Mouse (Mus musculus) CD8-positive naive resting alpha-beta T cell, adult 2 months (primary cell): ENCODE data around the gene Rbl2.
A peak's percentile ranks its signal among the peaks of the same experiment; 100 is the strongest.

ENCODE experiments used
- DNase-seq, 2 experiments: peaks; one replicate each; pipeline ENCODE4 v3.0.0; 2022; ENCODE audit warnings: low read depth in 2 of 2, low spot score in 2 of 2

The Rbl2 gene

DNA sequence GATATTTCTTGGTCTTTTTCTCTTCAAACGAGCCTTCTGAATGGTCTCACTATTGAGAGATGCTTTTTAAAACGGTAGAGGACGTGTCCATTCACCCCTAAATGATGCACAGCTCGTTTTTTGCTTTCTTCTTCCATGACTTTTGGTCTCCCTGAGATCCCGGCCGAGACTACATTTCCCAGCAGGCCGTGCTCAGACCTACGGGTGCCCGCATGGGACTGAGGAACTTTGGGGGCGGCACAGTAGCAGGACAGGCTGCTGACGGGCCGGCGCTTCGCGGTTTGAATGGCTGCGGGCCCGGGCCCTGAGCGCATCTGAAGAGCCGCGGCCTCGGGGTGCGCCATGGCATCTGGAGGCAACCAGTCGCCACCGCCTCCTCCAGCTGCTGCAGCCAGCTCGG, at the start of gene Rbl2:
Gene Rbl2 (plus strand): TSS at position 224 of the 400 bp plus-strand sequence.
- DNase-seq, result peak; percentile 92 to 97

DNA sequence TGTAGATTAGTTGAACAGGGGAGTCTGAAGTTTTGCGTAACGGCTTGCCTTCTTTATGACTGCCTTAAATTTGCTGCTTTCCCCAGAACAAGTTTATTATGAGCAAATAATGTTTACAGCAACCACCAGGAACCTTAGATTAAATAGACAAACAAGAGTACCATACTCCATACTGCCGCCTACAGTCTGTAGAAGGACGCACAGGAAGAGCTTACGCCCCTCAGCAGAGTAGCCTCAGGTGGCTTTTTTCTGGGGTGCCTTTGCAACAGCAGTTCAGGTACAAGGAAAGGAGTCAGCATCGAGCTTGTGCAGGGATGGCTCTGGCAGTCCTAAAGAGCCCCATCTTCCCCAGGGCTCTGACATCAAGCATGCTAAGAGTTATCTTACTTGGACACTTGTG, 35.4 kb upstream of the Rbl2 start:
- DNase-seq, result no peak

DNA sequence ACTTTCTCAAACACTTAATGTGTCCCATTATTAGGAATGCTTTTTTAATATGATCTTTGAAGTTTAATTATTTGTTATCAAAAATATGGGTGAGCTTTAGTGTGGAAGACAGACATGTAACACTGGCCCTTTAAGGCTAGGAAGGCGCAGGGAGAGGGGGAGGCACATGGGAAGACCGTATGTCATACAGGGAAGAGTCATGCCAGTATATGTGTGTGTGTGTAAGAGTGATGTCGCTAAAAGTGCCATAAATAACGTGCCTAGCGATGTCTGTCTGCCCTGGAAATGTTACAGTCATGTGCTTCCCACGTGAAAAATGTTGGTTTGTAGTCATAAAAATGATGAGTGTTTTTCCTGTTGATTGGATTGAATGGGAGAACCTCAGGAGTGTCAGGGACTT, 33.0 kb upstream of the Rbl2 start:
- DNase-seq, result no peak

DNA sequence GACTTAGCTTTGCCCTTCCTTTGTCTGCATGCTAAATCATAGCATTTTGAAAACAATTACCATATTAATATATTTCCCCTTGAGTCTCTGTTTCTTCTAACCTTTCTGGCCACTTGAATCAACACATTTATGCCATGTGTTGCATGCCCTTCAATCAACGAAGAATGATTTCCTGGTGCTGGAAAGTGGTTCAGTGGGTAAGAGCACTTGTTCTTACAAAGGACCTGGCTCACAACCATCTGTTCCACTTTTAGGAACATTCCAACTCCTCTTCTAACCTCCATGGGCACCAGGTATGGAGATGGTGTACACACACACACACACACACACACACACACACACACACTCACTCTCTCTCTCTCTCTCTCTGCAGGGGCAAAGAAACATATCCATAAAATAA, 31.2 kb upstream of the Rbl2 start:
- no peak for DNase-seq

DNA sequence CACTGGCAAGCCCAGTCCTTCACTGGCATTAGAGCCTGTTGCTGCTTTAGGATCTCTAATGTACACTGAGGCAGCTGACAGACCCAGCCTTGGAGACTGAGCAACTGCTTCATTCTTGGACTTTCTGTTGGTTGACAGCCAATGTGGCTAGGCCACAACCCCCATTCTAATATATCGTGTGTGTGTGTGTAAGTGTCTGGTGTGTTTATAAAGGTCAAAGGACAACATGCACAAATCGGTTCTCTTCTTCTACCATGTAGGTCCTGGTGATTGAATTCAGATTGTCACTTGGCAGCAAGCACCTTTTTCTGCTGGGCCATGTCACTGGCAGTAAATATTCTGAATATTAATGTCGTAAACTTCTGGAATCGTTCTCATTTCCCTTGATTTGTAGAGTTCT, 23.5 kb upstream of the Rbl2 start:
- DNase-seq, result no peak

DNA sequence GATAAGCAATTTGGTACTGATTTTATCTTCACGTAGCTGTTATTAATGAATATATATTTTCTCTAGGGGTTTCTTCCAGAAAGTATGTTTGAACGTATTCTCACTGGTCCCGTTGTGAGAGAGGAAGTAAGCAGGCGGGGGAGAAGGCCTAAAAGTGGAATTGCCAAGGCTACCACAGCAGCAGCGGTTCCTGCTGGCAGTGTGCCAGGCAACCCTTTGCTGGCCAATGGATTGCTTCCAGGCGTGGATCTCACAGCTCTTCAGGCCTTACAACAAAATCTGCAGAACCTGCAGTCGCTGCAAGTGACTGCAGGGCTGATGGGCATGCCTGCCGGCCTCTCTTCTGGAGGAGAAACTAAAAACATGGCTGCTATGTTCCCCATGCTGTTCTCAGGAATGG, 18.8 kb upstream of the Rbl2 start:
- DNase-seq, result no peak

DNA sequence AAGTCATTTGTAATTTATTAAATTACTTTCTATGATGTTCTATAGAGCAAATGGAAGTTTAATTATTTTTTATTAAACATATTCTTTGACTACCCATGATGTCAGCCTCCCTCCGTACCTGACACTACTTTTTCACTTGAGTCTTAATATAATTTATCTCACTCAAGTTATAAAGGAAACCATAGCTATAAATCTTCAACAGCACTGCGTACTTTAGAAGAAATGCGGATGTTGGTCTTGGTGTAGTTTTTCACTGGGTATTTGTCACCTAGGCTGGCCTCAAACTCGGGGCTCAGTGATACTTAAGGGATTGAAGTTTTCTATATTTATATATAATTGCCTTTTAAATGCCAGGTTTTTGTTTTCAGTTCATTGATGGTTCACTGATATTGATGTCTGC, 15.4 kb upstream of the Rbl2 start:
- no peak for DNase-seq

DNA sequence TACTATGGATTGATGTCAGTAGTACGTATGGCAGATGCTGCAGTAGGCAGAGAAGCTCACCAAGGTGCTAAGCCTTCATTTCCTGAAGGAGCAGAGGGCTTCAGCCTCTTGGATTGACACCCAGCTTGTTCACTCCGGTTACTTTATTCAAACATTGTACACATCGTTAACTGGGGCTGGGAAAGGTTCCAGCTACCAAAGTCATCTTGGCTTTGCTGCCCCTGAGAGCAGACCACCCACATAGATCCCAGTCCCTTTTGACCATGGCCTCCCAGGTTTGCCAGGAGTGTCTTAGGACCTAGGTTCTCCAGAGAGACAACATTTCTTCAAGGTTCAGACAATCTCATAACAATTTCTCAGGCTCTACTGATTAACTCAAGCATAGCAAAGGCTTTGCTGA, 13.0 kb upstream of the Rbl2 start:
- DNase-seq, result no peak

DNA sequence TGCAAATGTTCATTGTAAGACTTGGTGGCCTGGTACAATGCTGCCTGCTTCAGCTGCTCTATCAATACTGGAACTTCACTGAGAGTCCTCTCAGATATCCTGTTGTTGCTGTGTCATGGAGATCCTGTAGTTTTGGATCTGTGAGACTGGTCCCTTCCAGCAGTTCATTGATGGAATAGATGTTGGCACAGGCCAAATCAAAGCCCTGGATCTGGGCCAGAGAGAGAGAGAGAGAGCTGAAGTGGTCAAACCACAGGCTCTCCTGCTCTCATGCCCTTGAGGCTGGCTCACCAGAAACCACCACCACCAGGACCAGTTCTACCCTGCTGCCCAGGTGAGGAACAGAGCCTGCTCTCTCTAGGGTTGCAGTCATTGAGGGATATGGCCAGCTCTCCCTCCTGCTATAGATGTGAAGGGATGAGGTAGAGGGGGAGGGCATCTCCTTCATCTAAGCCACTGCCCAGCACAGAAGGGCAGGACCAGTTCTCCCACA, 10.7 kb upstream of the Rbl2 start:
- DNase-seq, result no peak

DNA sequence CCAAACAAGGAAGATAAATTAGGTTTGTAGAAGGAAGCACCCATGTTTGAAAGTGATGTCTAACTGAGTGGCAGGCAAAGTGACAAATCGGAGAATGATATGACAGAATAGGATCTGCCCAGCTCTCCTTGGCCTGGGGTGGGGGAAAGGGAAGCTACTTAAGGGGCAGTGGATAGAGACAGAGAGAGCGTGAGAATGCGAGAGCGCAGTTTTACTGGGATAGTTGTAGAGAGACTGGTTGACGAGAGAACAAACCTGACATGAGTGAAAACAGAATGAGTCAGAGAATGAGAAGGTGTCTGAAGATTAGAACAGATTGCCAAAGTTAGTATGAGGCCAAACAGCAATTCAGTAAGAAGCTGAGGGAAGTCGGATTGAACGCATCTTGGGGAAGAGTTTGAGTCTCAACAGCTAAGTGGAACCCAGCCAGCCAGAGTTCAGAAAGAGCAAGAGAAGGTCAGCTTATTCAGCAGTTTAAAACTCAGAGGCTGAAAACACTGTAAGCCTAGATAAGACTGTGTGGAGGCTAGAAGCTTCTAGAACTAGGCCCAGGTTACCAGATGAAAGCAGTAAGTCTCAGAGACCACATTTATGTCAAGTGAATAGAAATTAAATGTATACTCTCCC, 9.9 kb upstream of the Rbl2 start:
- no peak for DNase-seq

DNA sequence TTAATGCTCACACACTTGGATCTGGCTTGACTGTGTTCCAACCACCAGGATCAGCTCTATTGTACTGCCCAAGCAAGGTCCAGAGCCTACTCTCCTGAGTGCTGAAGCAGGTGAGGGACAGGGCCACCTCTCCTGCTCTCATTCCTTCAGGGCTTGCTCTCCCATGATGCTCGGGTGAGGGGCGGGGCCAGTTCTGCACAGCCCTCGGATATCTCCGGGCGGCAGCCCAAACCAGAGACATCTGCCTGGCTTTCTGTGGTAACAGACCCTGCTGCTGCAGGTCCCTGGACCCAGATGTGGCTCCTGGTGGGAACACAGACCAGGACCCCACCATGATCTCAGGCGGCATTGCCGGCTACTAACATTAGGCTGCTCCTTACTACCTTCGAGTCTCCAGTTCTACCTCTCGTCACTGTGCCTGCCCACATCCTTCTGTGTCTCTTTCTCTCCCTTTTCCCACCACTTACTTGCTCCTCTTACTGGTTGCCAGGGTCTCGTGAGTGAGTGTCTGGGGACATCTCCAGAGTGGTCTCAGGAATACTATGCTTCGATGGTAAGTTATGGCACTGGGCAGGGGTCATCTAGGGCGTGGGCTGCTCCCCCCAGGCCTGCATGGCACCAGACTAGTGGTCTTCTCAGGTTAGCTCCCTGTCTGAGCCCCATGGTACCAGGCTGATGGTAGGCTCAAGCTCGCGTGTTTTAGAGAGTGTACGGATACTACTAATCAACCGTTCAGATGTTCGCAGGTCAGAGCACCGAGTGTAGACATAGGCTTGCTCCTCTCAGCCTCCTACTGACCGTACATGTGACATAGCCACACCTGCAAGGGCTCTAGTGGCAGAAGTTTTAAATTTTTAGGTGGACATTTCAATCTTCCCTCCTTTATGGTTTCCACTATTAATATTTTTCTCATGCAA, 9.0 kb upstream of the Rbl2 start:
- peak in 1 of 2 experiments; percentile 10 for DNase-seq

DNA sequence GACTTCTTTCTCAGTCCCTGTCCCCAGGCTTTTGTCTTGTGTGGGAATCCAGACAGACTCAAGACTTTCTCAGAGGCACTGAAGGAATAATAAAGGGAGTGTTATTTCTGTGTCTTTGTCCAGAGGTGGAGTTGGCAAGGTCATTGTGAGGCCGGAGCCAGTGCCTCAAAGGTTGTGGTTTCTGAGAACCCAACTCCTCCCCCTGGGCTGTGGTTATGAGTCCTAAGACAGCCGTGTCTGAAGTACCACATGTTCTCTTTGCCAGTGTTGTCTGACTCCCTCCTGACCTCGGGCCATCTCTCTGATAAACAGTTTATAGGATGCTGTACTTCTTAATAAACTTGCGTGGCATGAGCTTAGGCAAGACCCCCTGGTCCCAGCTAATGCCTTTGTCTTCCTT, 4.7 kb upstream of the Rbl2 start:
- no peak for DNase-seq

DNA sequence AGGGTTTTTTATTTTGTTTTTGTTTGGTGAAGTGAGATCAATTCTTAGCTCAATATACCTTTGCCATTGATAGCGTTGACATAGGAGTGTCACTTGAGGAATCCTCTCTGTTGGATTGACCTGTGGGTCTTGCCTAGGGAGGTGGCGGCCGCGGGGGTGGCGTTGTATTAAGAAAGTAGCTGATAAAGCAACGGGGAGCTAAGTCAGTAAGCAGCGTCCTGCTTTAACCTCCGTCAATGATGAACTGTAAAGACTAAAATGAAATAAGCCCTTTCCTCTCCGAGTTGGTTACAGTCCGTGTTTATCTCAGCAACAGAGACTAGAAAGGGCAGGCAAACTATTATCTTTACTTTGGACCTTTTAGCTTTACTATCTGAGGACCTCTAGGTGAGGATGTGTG, 450 bp upstream of the Rbl2 start:
- DNase-seq, result no peak

DNA sequence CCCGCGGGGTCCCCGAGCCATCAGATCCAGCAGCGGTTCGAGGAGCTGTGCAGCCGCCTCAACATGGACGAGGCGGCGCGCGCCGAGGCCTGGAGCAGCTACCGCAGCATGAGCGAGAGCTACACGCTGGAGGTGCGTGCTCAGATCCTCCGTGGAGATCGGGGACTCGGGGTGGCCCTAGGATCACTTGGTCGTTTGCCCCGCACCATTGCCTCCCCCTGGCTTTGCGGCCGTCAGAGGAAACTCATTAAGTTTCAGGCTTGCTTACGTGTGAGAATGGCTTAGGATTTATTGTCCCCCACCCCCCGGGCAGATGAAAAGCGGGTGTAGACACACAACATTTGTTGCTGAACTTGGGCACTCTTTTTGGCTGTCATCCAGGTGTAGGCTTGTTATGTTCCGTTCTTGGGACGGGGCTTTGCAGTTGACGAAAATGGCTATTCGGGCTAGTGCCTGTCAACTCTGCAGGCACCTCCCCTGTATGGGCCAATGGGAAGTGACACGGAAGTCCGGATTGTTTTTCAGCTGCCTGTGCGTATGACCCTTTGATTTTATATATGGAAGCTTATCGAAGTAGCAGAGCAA, 510 bp downstream of the Rbl2 start:
- peak; percentile 83 to 85 for DNase-seq

DNA sequence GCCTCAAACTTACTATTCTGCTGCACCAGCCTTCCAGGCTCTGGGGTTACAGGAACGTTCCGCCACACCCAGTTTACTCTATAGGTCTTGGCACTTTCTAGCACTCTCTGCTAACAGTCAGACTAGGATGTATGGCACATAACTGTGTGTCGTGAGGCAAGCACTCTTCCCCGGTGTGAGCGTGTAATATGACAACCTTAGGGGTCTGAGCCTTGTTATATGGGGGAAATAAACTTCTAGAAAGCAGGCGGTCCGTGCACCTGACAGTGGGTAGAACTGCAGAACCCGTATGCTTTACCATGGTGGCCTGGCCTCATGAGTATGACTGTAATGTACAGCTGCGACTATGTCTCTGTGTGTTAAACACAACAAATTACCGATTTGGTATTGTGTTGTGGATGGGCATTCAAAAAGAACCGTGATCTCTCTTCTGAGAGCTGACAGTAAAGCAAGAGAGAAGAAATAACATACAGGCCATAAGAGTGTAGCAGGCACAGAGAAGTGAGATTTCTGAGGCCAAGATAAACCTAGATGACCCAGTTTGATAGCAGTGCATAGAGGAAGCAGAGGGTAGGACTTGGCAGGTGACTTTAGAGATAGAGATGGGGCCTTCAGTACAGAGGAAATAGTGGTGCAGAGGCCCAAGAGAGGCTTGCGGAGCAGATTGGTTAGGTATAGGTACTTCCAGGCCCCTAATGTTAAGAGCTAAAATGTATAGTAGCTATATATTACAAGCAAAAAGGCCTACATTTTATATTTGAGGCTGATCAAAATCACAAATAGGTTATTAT, 7.4 kb downstream of the Rbl2 start:
- DNase-seq, result no peak

DNA sequence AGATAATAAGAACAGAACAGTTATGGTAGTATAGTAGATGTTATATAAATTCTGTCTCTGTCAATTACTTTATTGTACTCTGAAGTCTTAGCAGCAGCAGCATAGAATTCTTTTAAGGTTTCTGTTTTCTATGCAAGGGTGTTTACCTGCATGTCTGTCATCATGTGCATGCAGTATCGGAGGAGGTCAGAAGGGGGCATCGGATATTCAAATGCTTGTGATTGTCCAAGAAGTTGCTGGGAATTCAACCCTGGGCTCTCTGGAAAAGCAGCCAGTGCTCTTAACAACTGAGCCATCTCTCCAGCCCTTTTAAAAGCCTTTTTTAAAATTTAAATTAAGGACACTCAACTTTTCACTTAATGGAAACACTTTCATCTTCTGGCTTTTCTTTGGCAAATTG, 9.8 kb downstream of the Rbl2 start:
- DNase-seq, result peak in 1 of 2 experiments; percentile 21

DNA sequence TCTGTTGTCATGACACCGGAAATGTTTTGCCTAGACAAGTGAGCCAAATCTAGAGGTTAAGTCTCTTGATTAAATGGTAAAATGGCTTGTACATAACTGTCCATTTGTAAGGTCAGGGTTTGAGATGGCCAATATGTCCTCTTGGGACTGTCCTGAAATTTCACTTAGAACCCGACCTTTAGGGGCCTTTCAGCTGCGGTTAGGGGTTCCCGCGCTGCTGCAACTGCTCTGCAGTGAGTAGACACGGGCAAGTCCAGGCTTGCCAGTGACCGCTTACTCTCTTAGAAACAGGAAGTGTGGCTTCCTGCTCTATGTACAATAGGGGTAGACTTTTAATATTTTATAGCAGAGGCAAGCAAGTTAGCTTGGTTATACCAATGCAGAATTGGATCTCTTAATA, 12.1 kb downstream of the Rbl2 start:
- DNase-seq, result no peak

DNA sequence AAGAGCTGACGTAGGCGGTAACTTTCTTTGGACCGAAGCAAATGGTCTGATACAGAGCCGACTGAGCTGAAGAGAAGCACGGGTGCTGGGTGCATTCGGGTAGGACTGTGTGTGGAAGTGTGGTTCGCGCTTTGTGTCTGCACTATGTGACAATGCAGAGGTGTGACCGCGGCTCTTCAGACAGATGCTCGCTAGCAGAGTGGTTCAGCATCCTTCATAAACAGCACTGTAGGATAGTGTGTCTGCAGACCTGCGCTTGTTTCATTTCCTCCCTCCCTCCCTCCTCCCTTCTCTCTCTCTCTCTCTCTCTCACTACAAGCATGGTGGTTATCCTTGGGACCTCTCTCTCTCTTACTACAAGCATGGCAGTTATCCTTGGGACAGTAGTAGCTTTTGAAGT, 12.6 kb downstream of the Rbl2 start:
- no peak for DNase-seq

DNA sequence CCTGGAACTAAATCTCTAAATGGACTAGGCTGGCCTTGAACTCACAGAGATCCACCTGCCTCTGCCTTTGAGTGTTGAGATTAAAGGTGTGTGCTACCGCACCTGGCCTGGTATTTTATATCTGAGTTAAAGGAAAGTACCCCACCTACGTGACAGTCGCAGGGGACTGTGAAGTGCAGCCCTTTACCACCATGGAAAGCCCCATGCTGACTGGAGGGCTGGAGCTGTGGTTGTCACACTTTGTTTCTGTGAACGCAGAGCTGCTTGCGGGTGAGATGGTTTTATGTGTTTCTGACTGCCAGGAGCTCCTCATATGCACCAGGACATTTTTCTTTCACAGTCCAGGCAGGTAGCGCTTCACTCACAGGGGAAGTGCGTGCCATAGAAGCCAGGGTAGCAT, 18.6 kb downstream of the Rbl2 start:
- no peak for DNase-seq

DNA sequence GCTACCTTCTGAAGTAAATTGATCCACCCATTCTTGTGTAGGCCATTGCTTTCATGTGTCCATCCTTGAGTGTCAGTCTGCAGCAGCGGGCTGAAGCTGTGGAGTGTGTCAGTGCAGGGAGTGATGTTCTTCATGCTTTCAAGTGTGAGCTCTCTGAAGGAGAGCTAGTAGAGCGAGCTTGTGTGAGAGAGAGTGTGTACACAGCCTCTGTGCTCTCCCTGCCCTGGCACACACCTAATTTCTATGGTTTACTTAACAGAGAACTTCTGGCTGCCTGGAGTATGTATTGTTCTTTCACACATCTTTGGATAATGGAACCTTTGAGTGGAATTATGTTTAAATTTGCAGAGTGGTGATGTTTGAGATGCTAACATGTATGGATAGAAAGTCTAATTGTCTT, 19.7 kb downstream of the Rbl2 start:
- no peak for DNase-seq

DNA sequence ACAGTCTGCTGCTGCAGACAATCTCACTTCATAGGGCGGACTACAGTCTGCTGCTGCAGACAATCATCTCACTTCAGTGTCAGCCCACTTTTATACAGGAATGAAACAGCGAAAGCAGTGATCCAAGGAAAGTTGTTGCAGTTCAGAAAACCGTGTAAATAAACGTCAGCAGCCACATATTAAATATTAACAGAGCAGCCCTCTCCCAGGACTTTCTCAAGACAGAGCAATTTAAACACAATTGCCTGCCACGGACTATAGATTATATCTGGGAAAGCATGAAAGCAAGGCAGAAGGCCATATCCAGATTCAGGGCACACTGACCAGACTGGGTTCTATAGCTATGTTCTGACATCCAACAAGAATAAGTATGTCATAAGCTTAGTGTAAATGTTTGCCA, 24.3 kb downstream of the Rbl2 start:
- DNase-seq, result no peak
